Mouse (Mus musculus) liver, embryonic 14.5 days (tissue): ENCODE measurements around the gene Spryd3.

ENCODE experiments used
- CTCF ChIP-seq: IDR thresholded peaks from 2 replicates; pipeline ENCODE4 v1.5.1; 2016; ENCODE audit warnings: antibody characterized with exemption, low read depth, control low read depth
- EP300 ChIP-seq: IDR thresholded peaks from 2 replicates; pipeline ENCODE4 v1.6.1; 2016; ENCODE audit warnings: antibody characterized with exemption, low read depth

- TF ChIP-seq CTCF (peak; percentile 88), EP300 (no peak)
Measured at GRCm38 (mm10) chr15:102107689-102108573, 28.1 kb downstream of the Spryd3 start.
